Mouse (Mus musculus) stomach, embryonic 14.5 days (tissue): ENCODE measurements around the gene Ugt1a9. TPM values are rescaled to one million over a fixed set of nuclear protein-coding genes. Genes with fewer than 3 reads are reported as not detected.

Experiments
- ATAC-seq: fragments of 200-750 bp; cut with Nextera tagmentation; 2 replicates; pipeline ENCODE4 v1.8.0; 2017; ENCODE audit warnings: low read depth, moderate TSS enrichment; ENCODE audit not compliant: insufficient number of reproducible peaks, insufficient read depth, low FRiP score
- H3K27ac ChIP-seq: fragments of 300-500 bp; sonication (generic); 2 replicates; pipeline ENCODE4 v1.5.1; 2014; ENCODE audit warnings: mild to moderate bottlenecking, low read length, moderate library complexity, mixed read lengths
- H3K27me3 ChIP-seq: fragments of 300-500 bp; sonication (generic); 2 replicates; pipeline ENCODE4 v1.6.1; 2014; ENCODE audit warnings: low read length, control low read depth, mixed read lengths; ENCODE audit not compliant: control insufficient read depth, insufficient read depth
- H3K36me3 ChIP-seq: fragments of 300-500 bp; sonication (generic); 2 replicates; pipeline ENCODE4 v1.6.1; 2014; ENCODE audit warnings: mild to moderate bottlenecking, control low read depth, low read length, moderate library complexity, mixed read lengths; ENCODE audit not compliant: control insufficient read depth, insufficient read depth
- H3K4me1 ChIP-seq: fragments of 300-500 bp; sonication (generic); 2 replicates; pipeline ENCODE4 v1.6.1; 2014; ENCODE audit warnings: low read length, control low read depth, mixed read lengths; ENCODE audit not compliant: control insufficient read depth, insufficient read depth
- H3K4me2 ChIP-seq: fragments of 300-500 bp; sonication (generic); replicated peaks from 2 replicates; pipeline ENCODE4 v1.6.1; 2014; ENCODE audit warnings: low read depth, low read length, control low read depth
- H3K4me3 ChIP-seq: fragments of 300-500 bp; sonication (generic); 2 replicates; pipeline ENCODE4 v1.5.1; 2014; ENCODE audit warnings: low read depth, low read length, control low read depth
- H3K9ac ChIP-seq: fragments of 300-500 bp; sonication (generic); replicated peaks from 2 replicates; pipeline ENCODE4 v1.6.1; 2014; ENCODE audit warnings: low read depth, mild to moderate bottlenecking, control low read depth, low read length, moderate library complexity, mixed read lengths
- H3K9me3 ChIP-seq: fragments of 300-500 bp; sonication (generic); 2 replicates; pipeline ENCODE4 v1.6.1; 2016; ENCODE audit warnings: low read depth, low read length, control low read depth; ENCODE audit not compliant: control insufficient read depth
- WGBS: fragments of 180-500 bp; shearing (Covaris S2); extraction: QIAGEN DNeasy Blood & Tissue Kit; methylation state at CpG from one replicate; pipeline ENCODE4 v1.1.7; 2014; 5-methylcytosine and 5-hydroxymethylcytosine counted together
- polyA plus RNA-seq: library from polyadenylated mRNA; unstranded; fragments of >200 nt; fragmentation: Nextera tagmentation; extraction: Ambion mirVana; gene quantifications from 2 replicates; pipeline ENCODE4 v1.2.1, GENCODE M21; 2014

Ugt1a9 gene
- polyA plus RNA-seq, 1 experiment from 2014 or later: 0.46 TPM

DNA sequence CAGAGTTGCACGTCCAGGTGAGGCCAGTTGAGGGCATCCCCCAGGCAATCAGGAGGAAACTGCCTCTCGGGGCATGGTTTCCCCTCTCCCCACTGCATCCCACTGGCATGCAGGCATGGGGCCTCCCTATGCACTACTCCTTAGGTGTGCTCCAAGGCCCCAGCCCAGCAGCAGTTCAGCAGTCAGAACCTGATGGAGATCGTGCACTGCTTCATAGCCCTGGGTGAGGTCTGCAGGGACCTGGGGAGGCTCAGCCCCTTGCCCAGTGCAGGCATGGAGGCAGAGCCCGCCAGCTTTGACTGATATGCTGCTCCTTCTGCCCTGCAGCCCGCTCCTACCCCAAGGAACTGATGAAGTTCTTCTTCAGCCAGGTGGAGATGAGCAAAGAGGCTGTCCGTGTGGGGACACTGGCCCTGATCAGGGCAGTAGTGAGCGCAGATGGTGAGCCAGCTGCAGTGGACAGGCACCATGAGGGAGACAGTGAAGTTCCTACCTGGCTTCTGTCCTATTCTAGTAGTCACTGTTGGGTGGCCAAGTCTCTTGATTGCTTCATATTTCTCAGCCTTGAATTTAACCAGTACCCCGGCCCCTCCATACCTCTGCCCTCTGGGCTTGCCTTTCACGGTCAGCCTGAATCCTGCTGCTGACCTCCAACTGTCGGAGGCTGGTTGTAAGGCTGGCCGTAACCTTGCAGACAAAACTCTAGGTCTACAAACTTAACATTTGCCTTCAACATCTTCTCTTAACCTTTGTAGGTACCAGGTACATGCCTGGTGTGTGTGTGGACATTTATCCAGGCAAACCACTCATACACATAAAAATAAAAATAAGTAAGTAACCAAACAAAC is 164.7 kb downstream of the Ugt1a9 start:
- Histone ChIP-seq H3K4me1 (no peaks in the 10 kb centered on the region), H3K4me2 (no peak overlapping the region), H3K27ac (no peak overlapping the region), H3K4me3 (no peak overlapping the region), H3K36me3 (no peaks in the 10 kb centered on the region), H3K9ac (no peak overlapping the region), H3K27me3 (no peaks in the 10 kb centered on the region), H3K9me3 (peaks cover 88% of the 10 kb centered on the region)
- WGBS: 64% methylated on average over 11 of the region's 11 CpGs
- peak; percentile 0; the same call in 1 of the 2 replicates for ATAC-seq

DNA sequence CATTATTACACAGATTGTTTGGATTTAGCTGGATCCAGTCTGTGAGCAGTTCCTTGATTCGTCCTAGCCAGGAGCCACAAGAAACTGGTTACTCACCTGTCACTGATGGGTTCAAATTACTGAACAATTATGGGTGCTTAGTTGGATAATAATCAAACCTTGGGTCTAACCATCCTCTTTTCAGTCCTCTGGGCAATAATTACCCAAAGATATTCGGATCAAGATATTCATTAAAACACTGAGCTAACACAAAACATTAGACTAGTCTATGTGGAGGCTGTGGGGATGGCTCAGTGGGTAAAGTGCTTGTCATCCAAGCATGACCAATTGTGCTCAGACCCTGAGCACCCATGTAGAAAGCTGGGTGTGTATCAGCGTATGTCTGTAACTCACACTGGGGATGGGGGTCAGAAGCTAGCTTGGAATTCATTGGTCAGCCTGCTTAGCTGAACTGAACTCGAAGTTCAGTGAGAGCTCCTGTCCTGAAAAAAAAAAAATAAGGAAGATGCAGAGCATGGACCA is 165.4 kb downstream of the Ugt1a9 start:
- H3K27ac ChIP-seq: no peak overlapping the region
- no peaks in the 10 kb centered on the region for H3K4me1 ChIP-seq
- ATAC-seq: no peak
- H3K9ac ChIP-seq: no peak overlapping the region
- peaks cover 88% of the 10 kb centered on the region for H3K9me3 ChIP-seq
- H3K36me3 ChIP-seq: no peaks in the 10 kb centered on the region
- no peak overlapping the region for H3K4me3 ChIP-seq
- no peaks in the 10 kb centered on the region for H3K27me3 ChIP-seq
- WGBS: 65% methylated on average over 4 of the region's 4 CpGs
- H3K4me2 ChIP-seq: no peak overlapping the region

DNA sequence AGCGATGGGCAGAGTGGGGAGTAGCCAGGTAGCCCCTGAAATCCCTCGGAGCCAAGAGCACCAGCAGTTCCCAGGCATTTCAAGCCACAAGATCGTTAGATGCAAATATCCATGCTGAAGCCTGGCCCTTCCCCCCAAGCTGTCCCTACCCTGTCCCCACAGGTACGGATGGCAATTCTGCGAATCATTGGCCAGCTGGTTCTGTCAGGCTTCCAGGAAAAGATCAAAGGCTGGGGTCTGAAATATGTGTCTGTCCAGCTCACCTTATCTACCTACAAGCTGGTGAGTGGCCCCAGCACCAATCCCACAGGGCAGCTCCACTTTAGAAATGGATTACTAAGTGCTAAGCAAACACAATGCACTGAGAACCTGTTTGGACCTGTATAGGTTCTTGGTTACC is 166.7 kb downstream of the Ugt1a9 start:
- H3K27me3 ChIP-seq: no peaks in the 10 kb centered on the region
- H3K4me3 ChIP-seq: no peak overlapping the region
- no peak overlapping the region for H3K9ac ChIP-seq
- 74% methylated on average over 5 of the region's 5 CpGs for WGBS
- peak; percentile 2; the same call in 1 of the 2 replicates for ATAC-seq
- H3K9me3 ChIP-seq: peaks cover 84% of the 10 kb centered on the region
- H3K4me1 ChIP-seq: no peaks in the 10 kb centered on the region
- no peak overlapping the region for H3K4me2 ChIP-seq
- no peak overlapping the region for H3K27ac ChIP-seq
- no peaks in the 10 kb centered on the region for H3K36me3 ChIP-seq

DNA sequence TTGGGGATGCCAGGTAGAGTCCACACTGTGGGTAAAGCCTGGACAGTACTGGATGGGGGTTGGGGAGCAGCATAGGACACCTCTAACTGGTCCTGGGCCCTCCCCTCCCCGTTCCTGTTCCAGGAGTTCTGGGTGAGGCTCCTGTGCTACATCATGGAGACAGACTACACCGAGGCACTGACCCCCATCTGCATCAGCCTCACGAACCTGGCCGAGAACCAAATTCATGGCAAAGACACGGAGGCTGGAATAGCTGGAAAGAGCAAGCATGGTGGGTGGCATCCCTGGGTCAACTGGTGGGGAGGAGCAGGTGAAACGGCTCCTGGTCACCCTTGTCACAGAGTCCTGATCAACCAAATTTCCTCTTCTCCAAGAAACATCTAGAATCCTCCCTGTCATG is 168.2 kb downstream of the Ugt1a9 start:
- no peaks in the 10 kb centered on the region for H3K36me3 ChIP-seq
- peaks cover 79% of the 10 kb centered on the region for H3K9me3 ChIP-seq
- H3K4me2 ChIP-seq: no peak overlapping the region
- no peaks in the 10 kb centered on the region for H3K27me3 ChIP-seq
- WGBS: 75% methylated on average over 6 of the region's 6 CpGs
- H3K27ac ChIP-seq: no peak overlapping the region
- H3K9ac ChIP-seq: no peak overlapping the region
- H3K4me3 ChIP-seq: no peak overlapping the region
- no peak for ATAC-seq
- no peaks in the 10 kb centered on the region for H3K4me1 ChIP-seq

DNA sequence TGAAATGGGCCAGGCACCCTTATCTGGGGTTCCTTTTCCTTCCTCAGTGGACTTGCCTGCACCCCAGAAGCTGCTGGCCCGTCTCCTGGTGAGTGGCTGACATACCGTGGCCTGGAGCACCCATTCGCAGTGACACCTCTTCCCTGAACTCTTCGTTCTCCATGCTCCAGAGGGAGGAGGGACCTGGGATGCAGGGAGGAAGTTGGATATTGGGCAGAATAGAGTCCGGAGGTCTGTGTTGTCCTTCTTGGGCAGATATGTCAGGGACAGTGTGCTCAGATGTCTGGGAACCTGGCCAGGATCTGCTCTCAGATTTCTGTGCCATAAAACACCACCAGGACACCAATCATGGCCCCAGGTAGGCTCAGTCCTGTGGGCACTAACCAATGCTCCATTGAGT is 169.5 kb downstream of the Ugt1a9 start:
- H3K4me3 ChIP-seq: no peak overlapping the region
- H3K9me3 ChIP-seq: peaks cover 80% of the 10 kb centered on the region
- H3K27me3 ChIP-seq: no peaks in the 10 kb centered on the region
- ATAC-seq: no peak
- no peak overlapping the region for H3K27ac ChIP-seq
- no peaks in the 10 kb centered on the region for H3K4me1 ChIP-seq
- H3K4me2 ChIP-seq: no peak overlapping the region
- no peaks in the 10 kb centered on the region for H3K36me3 ChIP-seq
- 78% methylated on average over 5 of the region's 5 CpGs for WGBS
- H3K9ac ChIP-seq: no peak overlapping the region

DNA sequence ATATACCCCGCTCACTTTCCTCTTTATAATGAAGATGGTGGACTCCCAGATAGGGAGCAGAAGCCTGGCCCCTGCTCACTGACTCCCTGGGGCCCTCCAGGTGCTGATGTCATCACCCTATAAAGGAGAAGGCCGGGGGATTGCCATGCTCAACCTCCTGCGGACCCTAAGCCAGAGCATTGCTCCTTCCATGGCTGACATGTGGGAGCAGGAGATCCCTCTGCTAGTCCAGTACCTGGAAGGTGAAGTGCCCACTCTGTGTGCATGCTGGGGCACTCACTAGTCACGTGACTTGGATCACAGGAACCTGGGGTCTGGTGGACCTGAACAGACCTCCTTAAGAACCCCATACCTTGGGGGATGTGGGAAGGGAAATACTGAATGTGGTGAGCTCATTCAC is 170.0 kb downstream of the Ugt1a9 start:
- H3K9ac ChIP-seq: no peak overlapping the region
- H3K36me3 ChIP-seq: no peaks in the 10 kb centered on the region
- H3K27ac ChIP-seq: no peak overlapping the region
- ATAC-seq: peak; percentile 1; the same call in 1 of the 2 replicates
- no peaks in the 10 kb centered on the region for H3K4me1 ChIP-seq
- H3K4me2 ChIP-seq: no peak overlapping the region
- H3K9me3 ChIP-seq: peaks cover 79% of the 10 kb centered on the region
- H3K4me3 ChIP-seq: no peak overlapping the region
- no peaks in the 10 kb centered on the region for H3K27me3 ChIP-seq
- 72% methylated on average over 4 of the region's 4 CpGs for WGBS

DNA sequence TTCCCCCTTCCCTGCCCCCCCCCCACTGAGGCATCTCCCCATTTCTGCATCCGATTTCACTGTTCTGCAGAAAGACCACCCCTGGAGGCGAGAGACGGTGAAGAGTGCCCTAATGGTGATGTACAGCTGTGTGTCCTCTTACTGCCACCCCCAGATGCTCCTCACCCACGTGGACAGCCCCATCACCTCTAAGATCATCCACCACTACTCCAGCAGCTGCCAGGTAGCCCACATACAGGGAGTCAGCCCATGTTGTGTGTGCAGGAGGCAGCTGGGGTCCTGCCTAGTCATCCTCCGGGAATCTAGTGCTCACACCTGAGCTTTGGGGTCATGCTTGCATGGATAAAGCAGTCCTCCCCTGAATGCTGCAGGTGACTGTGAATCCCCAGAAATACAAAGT is 173.3 kb downstream of the Ugt1a9 start:
- H3K9me3 ChIP-seq: peaks cover 86% of the 10 kb centered on the region
- H3K4me1 ChIP-seq: no peaks in the 10 kb centered on the region

DNA sequence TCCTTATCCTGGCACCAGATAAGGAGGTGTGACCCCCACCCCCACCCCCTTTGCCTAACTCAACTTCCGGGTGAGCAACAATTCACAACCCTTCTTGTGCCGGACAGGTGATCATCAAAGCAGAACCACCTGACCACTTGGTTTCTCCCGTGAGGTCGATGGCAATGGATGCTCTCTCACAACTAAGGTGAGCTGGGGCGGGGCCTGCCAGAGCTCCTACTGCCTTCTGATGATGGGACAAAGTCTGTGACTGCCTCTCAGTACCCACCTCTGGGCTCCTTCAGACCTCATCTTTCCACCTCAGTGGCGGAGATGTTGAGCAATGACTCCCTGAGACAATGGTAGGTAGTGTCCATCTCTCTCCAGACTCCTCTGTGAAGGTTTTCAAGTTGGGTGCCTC is 175.3 kb downstream of the Ugt1a9 start:
- ATAC-seq: no peak
- no peak overlapping the region for H3K4me3 ChIP-seq
- no peaks in the 10 kb centered on the region for H3K36me3 ChIP-seq
- H3K27ac ChIP-seq: no peak overlapping the region
- H3K4me1 ChIP-seq: no peaks in the 10 kb centered on the region
- peaks cover 86% of the 10 kb centered on the region for H3K9me3 ChIP-seq
- H3K4me2 ChIP-seq: no peak overlapping the region
- no peaks in the 10 kb centered on the region for H3K27me3 ChIP-seq
- 77% methylated on average over 6 of the region's 6 CpGs for WGBS
- H3K9ac ChIP-seq: no peak overlapping the region

More for the DNA sequence above, 173.3 kb downstream of the Ugt1a9 start:
- Histone ChIP-seq H3K36me3 (no peaks in the 10 kb centered on the region), H3K27ac (no peak overlapping the region), H3K4me2 (no peak overlapping the region), H3K9ac (no peak overlapping the region), H3K27me3 (no peaks in the 10 kb centered on the region), H3K4me3 (no peak overlapping the region)
- ATAC-seq: no peak
- WGBS: 62% methylated on average over 5 of the region's 5 CpGs
